Mouse (Mus musculus) spleen, postnatal 4 days (tissue): ENCODE data around the gene Smarcc2.

Source experiments
- DNase-seq, 2 experiments: peaks; one replicate each; pipeline ENCODE4 v3.0.0; 2022; ENCODE audit warnings: low spot score in 2 of 2

Smarcc2 gene

GRCm38 (mm10) chr10:128458719-128459408, at the start of gene Smarcc2:
TSS of gene Smarcc2 (plus strand) at chr10:128459248.
- peak; percentile 88 to 96 for DNase-seq

GRCm38 (mm10) chr10:128409692-128410559, 49.1 kb upstream of the Smarcc2 start:
- DNase-seq: peak; percentile 97 to 99

GRCm38 (mm10) chr10:128410560-128410845, 48.5 kb upstream of the Smarcc2 start:
- no peak for DNase-seq

GRCm38 (mm10) chr10:128411211-128412054, 47.6 kb upstream of the Smarcc2 start, which contains the start of the genes Nabp2 and Rnf41:
TSS of gene Nabp2 (minus strand) at chr10:128411492.
TSS of gene Rnf41 (plus strand) at chr10:128411657.
- DNase-seq: peak; percentile 95 to 98

GRCm38 (mm10) chr10:128412055-128412381, 47.0 kb upstream of the Smarcc2 start:
- DNase-seq: peak in 1 of 2 experiments; percentile 35

- no peak for DNase-seq
These were observed 46.5 kb upstream of the Smarcc2 start for GRCm38 (mm10) chr10:128412558-128412957.

GRCm38 (mm10) chr10:128413076-128413475, 46.0 kb upstream of the Smarcc2 start:
- DNase-seq: no peak

- DNase-seq: no peak
These were observed 44.2 kb upstream of the Smarcc2 start for GRCm38 (mm10) chr10:128414848-128415247.

- no peak for DNase-seq
These were observed 36.6 kb upstream of the Smarcc2 start for GRCm38 (mm10) chr10:128422426-128422825.

- no peak for DNase-seq
These were observed 34.4 kb upstream of the Smarcc2 start for GRCm38 (mm10) chr10:128424604-128425003.

- DNase-seq: no peak
These were observed 33.8 kb upstream of the Smarcc2 start for GRCm38 (mm10) chr10:128425260-128425659.

- DNase-seq: no peak
These were observed 30.0 kb upstream of the Smarcc2 start for GRCm38 (mm10) chr10:128429052-128429451.

GRCm38 (mm10) chr10:128429454-128429853, 29.6 kb upstream of the Smarcc2 start:
- no peak for DNase-seq

GRCm38 (mm10) chr10:128433417-128433816, 25.6 kb upstream of the Smarcc2 start:
- DNase-seq: no peak

GRCm38 (mm10) chr10:128434681-128435080, 24.4 kb upstream of the Smarcc2 start:
- peak in 1 of 2 experiments; percentile 22 for DNase-seq

GRCm38 (mm10) chr10:128435186-128435823, 23.7 kb upstream of the Smarcc2 start:
- peak in 1 of 2 experiments; percentile 40 for DNase-seq

GRCm38 (mm10) chr10:128435873-128436272, 23.2 kb upstream of the Smarcc2 start:
- DNase-seq: no peak

GRCm38 (mm10) chr10:128436376-128436775, 22.7 kb upstream of the Smarcc2 start:
- no peak for DNase-seq

- peak; percentile 43 to 71 for DNase-seq
These were observed 20.3 kb upstream of the Smarcc2 start for GRCm38 (mm10) chr10:128438675-128439279.

- DNase-seq: no peak
These were observed 18.6 kb upstream of the Smarcc2 start for GRCm38 (mm10) chr10:128440407-128440806.
